Mouse (Mus musculus) C2C12 (cell line): ENCODE data around the gene Abca5.

Experiments used
- CTCF ChIP-seq: IDR thresholded peaks from one replicate; pipeline ENCODE4 v1.5.1; 2011; ENCODE audit not compliant: control insufficient read depth, insufficient read depth, insufficient read length
- FOSL1 ChIP-seq: IDR thresholded peaks from one replicate; pipeline ENCODE4 v1.8.0; 2011; ENCODE audit warnings: mild to moderate bottlenecking, low read length; ENCODE audit not compliant: poor library complexity, insufficient read depth, severe bottlenecking
- MAX ChIP-seq: IDR thresholded peaks from one replicate; pipeline ENCODE4 v1.6.1; 2011; ENCODE audit warnings: mild to moderate bottlenecking, control low read depth
- MYOG ChIP-seq: IDR thresholded peaks from one replicate; pipeline ENCODE4 v1.6.1; 2011; ENCODE audit not compliant: control insufficient read depth, insufficient read length; ENCODE audit errors: extremely low read depth

GRCm38 (mm10) chr11:110266757-110267156 lies 70.8 kb downstream of the Abca5 start:
- TF ChIP-seq CTCF (no peak), MAX (no peak), MYOG (no peak), FOSL1 (no peak)
